Mouse (Mus musculus) hindbrain, embryonic 13.5 days (tissue): Measurements from ENCODE around the gene Ddx17. TPM values are rescaled to one million over a fixed set of nuclear protein-coding genes. Genes with fewer than 3 reads are reported as not detected.

Source experiments
- ATAC-seq: fragments of 200-750 bp; cut with Nextera tagmentation; 2 replicates; pipeline ENCODE4 v1.8.0; 2017; ENCODE audit warnings: moderate TSS enrichment; ENCODE audit not compliant: low FRiP score
- H3K27ac ChIP-seq: fragments of 300-500 bp; sonication (generic); 2 replicates; pipeline ENCODE4 v1.5.1; 2015; ENCODE audit warnings: inconsistent platforms, mild to moderate bottlenecking, moderate library complexity
- H3K27me3 ChIP-seq: fragments of 300-500 bp; sonication (generic); 2 replicates; pipeline ENCODE4 v1.6.1; 2015; ENCODE audit warnings: mild to moderate bottlenecking, inconsistent platforms
- H3K36me3 ChIP-seq: fragments of 300-500 bp; sonication (generic); 2 replicates; pipeline ENCODE4 v1.6.1; 2015; ENCODE audit warnings: mild to moderate bottlenecking, inconsistent platforms
- H3K4me1 ChIP-seq: fragments of 300-500 bp; sonication (generic); replicated peaks from 2 replicates; pipeline ENCODE4 v1.6.1; 2015; ENCODE audit warnings: inconsistent platforms
- H3K4me2 ChIP-seq: fragments of 300-500 bp; sonication (generic); 2 replicates; pipeline ENCODE4 v1.6.1; 2015; ENCODE audit warnings: inconsistent platforms, mild to moderate bottlenecking, moderate library complexity
- H3K4me3 ChIP-seq: fragments of 300-500 bp; sonication (generic); 2 replicates; pipeline ENCODE4 v1.5.1; 2015; ENCODE audit warnings: mild to moderate bottlenecking, inconsistent platforms
- H3K9ac ChIP-seq: fragments of 300-500 bp; sonication (generic); 2 replicates; pipeline ENCODE4 v1.6.1; 2015; ENCODE audit warnings: mild to moderate bottlenecking, inconsistent platforms
- H3K9me3 ChIP-seq: fragments of 300-500 bp; sonication (generic); 2 replicates; pipeline ENCODE4 v1.6.1; 2016; ENCODE audit warnings: inconsistent platforms
- WGBS: fragments of 180-500 bp; shearing (Covaris S2); methylation state at CpG from one replicate; pipeline ENCODE4 v1.1.7; 2015; 5-methylcytosine and 5-hydroxymethylcytosine counted together
- microRNA-seq: library from miRNA; unstranded; fragments of <30 nt; microRNA quantifications from one replicate; pipeline ENCODE4, GENCODE M21; 2016
- polyA plus RNA-seq: library from polyadenylated mRNA; unstranded; fragments of >200 nt; fragmentation: Nextera tagmentation; extraction: Ambion mirVana; gene quantifications from 2 replicates; pipeline ENCODE4 v1.2.1, GENCODE M21; 2015

Ddx17 gene
- polyA plus RNA-seq, 1 experiment from 2014 or later: 59.2 TPM

DNA sequence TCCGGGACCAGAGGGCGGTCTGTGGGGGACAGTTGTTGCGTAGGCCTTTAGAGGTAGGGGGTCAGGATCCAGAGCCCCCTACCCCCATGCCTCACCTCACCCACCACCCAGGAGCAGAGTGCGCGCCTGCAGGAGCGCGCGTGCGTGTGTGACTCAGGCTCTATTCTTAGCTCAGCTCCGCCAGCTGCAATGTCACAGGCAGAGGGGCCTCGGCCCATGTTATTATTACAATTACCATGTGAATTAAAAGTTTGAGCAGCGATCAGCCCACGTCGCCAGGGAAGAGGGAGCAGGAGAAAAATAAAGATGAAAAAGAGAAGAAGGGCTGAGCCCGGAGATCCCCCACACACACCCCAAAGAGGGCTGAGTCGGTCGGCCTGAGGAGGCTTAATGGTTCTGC lies 46.4 kb downstream of the Ddx17 start:
- 71% methylated on average over 17 of the region's 17 CpGs for WGBS

DNA sequence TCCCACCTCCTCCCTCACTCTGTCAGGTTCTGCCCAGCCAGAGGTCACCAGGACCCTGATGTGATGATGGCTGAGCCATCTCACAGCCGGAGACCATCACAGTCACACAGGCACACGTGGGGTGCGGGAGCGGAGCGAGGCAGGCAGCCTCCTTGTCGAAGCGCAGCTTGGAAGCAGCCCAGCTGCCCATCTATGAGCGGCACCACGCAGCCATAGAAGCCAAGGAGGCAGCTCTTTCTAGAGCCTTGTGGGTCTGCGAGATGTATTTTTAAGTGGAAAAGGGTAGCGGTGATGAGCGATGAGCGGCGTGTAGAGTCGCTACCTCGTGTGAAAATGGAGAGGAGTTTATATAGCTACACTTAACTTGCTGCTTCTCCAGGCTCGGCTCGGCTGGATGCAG lies 53.0 kb downstream of the Ddx17 start:
- Histone ChIP-seq H3K9ac (no peak overlapping the region), H3K4me2 (no peak overlapping the region)
- no peak for ATAC-seq

More for the DNA sequence above, 46.4 kb downstream of the Ddx17 start:
- Histone ChIP-seq H3K27me3 (peaks cover 72% of the 10 kb centered on the region), H3K9me3 (no peaks in the 10 kb centered on the region), H3K36me3 (no peaks in the 10 kb centered on the region), H3K4me1 (peaks cover 5% of the 10 kb centered on the region), H3K9ac (no peak overlapping the region), H3K27ac (no peak overlapping the region), H3K4me3 (no peak overlapping the region), H3K4me2 (no peak overlapping the region)
- no peak for ATAC-seq

DNA sequence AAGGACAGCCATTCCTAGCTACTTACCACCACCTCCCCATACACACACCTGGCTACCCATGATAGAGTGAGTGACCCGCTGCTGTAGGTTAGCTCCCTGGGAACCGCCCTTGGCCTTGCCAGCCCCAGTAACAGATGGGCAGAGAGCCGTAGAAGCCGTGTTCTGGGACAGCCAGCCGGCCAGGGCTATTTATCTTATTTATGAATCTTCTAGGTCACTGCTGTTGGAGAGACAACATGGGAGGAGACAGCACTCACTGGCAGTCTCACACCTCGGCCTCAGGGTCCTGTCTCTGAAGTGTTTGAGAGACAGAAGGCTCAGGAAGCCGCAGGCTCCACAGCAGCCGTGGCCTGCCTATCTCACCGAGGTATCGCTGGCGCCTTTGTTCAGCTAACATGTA lies 57.1 kb downstream of the Ddx17 start:
- Histone ChIP-seq H3K36me3 (no peaks in the 10 kb centered on the region), H3K9ac (no peak overlapping the region), H3K4me3 (no peak overlapping the region), H3K4me2 (no peak overlapping the region), H3K27me3 (peaks cover 19% of the 10 kb centered on the region), H3K4me1 (0 out of 2 replicates have a peak, but pooled peaks cover 12% of the 10 kb centered on the region), H3K27ac (no peak overlapping the region), H3K9me3 (no peaks in the 10 kb centered on the region)
- WGBS: 60% methylated on average over 11 of the region's 11 CpGs
- ATAC-seq: no peak

More for the DNA sequence above, 53.0 kb downstream of the Ddx17 start:
- H3K4me3 ChIP-seq: no peak overlapping the region
- H3K4me1 ChIP-seq: peaks cover 7% of the 10 kb centered on the region; the same call in 1 of the 2 replicates
- no peaks in the 10 kb centered on the region for H3K9me3 ChIP-seq
- no peaks in the 10 kb centered on the region for H3K36me3 ChIP-seq
- H3K27ac ChIP-seq: no peak overlapping the region
- 52% methylated on average over 18 of the region's 18 CpGs for WGBS
- peaks cover 29% of the 10 kb centered on the region for H3K27me3 ChIP-seq

DNA sequence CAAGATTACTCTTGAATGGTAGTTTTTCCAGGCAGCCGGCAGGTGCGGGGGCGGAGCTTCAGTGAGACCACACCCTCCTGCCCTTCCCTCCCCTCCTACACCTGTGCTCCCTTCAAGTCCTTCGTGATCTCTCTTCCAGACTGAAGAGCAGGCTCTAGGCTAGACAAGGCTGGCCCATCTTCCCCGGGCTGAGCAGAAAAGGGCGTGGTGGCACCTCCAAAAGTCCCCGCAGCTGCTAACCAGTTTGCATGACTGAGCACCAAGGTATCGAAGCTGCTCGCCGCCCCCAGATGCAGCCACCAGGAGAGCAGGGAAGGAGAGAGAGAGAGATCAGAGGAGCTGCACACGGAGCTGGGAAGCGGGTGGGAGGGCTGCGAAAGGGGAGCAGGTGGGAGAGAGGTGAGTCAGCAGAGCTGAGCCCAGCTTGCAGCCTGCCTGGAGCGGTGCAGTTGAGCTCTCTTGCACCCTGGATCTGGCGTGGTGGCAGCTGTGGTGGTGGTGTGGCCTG lies 65.3 kb downstream of the Ddx17 start:
- peaks cover 18% of the 10 kb centered on the region; the same call in 1 of the 2 replicates for H3K27me3 ChIP-seq
- 8% methylated on average over 15 of the region's 15 CpGs for WGBS
- H3K9ac ChIP-seq: 0 out of 2 replicates have a peak overlapping the region, but pooled peaks have one; percentile 24
- no peaks in the 10 kb centered on the region for H3K36me3 ChIP-seq
- H3K9me3 ChIP-seq: no peaks in the 10 kb centered on the region
- ATAC-seq: no peak
- H3K4me3 ChIP-seq: no peak overlapping the region
- no peak overlapping the region for H3K4me2 ChIP-seq
- no peak overlapping the region for H3K27ac ChIP-seq
- H3K4me1 ChIP-seq: peaks cover 7% of the 10 kb centered on the region; the same call in 1 of the 2 replicates

Small RNA genes lying within 50 kb of the gene (microRNA-seq; reads per million reads assigned to microRNA genes)
- gene Gm27903: not detected

Other genes with a start within 250 kb of the Ddx17 start
- 34.5 and 35.5 TPM in 2 replicates for gene Pla2g6, start 218.4 kb downstream of the Ddx17 start, polyA plus RNA-seq
- gene Maff, start 200.1 kb downstream of the Ddx17 start, polyA plus RNA-seq: 0.83 and 0.84 TPM in 2 replicates
- 37.7 and 39.2 TPM in 2 replicates for gene Tmem184b, start 143.2 kb downstream of the Ddx17 start, polyA plus RNA-seq
- 231 and 245 TPM in 2 replicates for gene Csnk1e, start 91.2 kb downstream of the Ddx17 start, polyA plus RNA-seq
- not detected in 2 replicates for gene Kcnj4, start 41.5 kb downstream of the Ddx17 start, polyA plus RNA-seq
- gene Kdelr3, start 30.3 kb downstream of the Ddx17 start, polyA plus RNA-seq: 12.5 TPM in 2 replicates
- gene Dmc1, start 58.4 kb upstream of the Ddx17 start, polyA plus RNA-seq: 0.82 and 1.00 TPM in 2 replicates
- 5.4 and 5.6 TPM in 2 replicates for gene Fam227a, start 112.2 kb upstream of the Ddx17 start, polyA plus RNA-seq
- gene Cby1, start 112.5 kb upstream of the Ddx17 start, polyA plus RNA-seq: 84.2 and 85.8 TPM in 2 replicates
- 246 and 253 TPM in 2 replicates for gene Tomm22, start 124.1 kb upstream of the Ddx17 start, polyA plus RNA-seq
- gene Josd1, start 141.2 kb upstream of the Ddx17 start, polyA plus RNA-seq: 19.1 and 20.2 TPM in 2 replicates
- gene Gtpbp1, start 144.1 kb upstream of the Ddx17 start, polyA plus RNA-seq: 44.8 and 45.2 TPM in 2 replicates
- 9.8 and 10.2 TPM in 2 replicates for gene Sun2, start 195.8 kb upstream of the Ddx17 start, polyA plus RNA-seq
- 83.5 and 84.9 TPM in 2 replicates for gene Dnal4, start 231.1 kb upstream of the Ddx17 start, polyA plus RNA-seq